Mouse (Mus musculus) midbrain, postnatal 0 days (tissue): ENCODE results near the gene Col23a1. TPM values are rescaled to one million over a fixed set of nuclear protein-coding genes. Genes with fewer than 3 reads are reported as not detected.
"Not testable (repeated sequence)": the region's sequence is repeated elsewhere in the genome, so short reads cannot be mapped to it uniquely, and the experiment has no call there.

ENCODE experiments used
- ATAC-seq: fragments of 200-750 bp; cut with Nextera tagmentation; 2 replicates; pipeline ENCODE4 v1.8.0; 2017; ENCODE audit warnings: moderate number of reproducible peaks, mild to moderate bottlenecking, moderate TSS enrichment, moderate library complexity; ENCODE audit not compliant: low FRiP score
- DNase-seq: peaks from one replicate; pipeline ENCODE4 v3.0.0-alpha.2; 2015; ENCODE audit warnings: low spot score
- H3K27ac ChIP-seq: fragments of 300-500 bp; sonication (generic); 2 replicates; pipeline ENCODE4 v1.5.1; 2014; ENCODE audit warnings: low read depth, mild to moderate bottlenecking, low read length, mixed read lengths
- H3K27me3 ChIP-seq: fragments of 300-500 bp; sonication (generic); 2 replicates; pipeline ENCODE4 v1.6.1; 2014; ENCODE audit warnings: low read length, control low read depth, mixed read lengths; ENCODE audit not compliant: insufficient read depth
- H3K36me3 ChIP-seq: fragments of 300-500 bp; sonication (generic); 2 replicates; pipeline ENCODE4 v1.6.1; 2014; ENCODE audit warnings: low read length, control low read depth, mixed read lengths; ENCODE audit not compliant: insufficient read depth
- H3K4me1 ChIP-seq: fragments of 300-500 bp; sonication (generic); 2 replicates; pipeline ENCODE4 v1.6.1; 2014; ENCODE audit warnings: mild to moderate bottlenecking, control low read depth, antibody characterized with exemption, low read length, mixed read lengths; ENCODE audit not compliant: insufficient read depth
- H3K4me2 ChIP-seq: fragments of 300-500 bp; sonication (generic); 2 replicates; pipeline ENCODE4 v1.6.1; 2014; ENCODE audit warnings: low read depth, mild to moderate bottlenecking, low read length, mixed read lengths; ENCODE audit not compliant: poor library complexity, severe bottlenecking
- H3K4me3 ChIP-seq: fragments of 300-500 bp; sonication (generic); 2 replicates; pipeline ENCODE4 v1.5.1; 2014; ENCODE audit warnings: low read depth, mild to moderate bottlenecking, low read length, moderate library complexity
- H3K9ac ChIP-seq: fragments of 300-500 bp; sonication (generic); replicated peaks from 2 replicates; pipeline ENCODE4 v1.6.1; 2014; ENCODE audit warnings: mild to moderate bottlenecking, low read length, moderate library complexity, mixed read lengths; ENCODE audit not compliant: poor library complexity, severe bottlenecking
- H3K9me3 ChIP-seq: fragments of 300-500 bp; sonication (generic); 2 replicates; pipeline ENCODE4 v1.6.1; 2016; ENCODE audit warnings: low read length, control low read depth
- CTCF ChIP-seq: IDR thresholded peaks from 2 replicates; pipeline ENCODE4 v1.5.1; 2016; ENCODE audit warnings: antibody characterized with exemption, mild to moderate bottlenecking
- WGBS: fragments of 180-500 bp; shearing (Covaris S2); extraction: QIAGEN DNeasy Blood & Tissue Kit; methylation state at CpG from one replicate; pipeline ENCODE4 v1.1.7; 2014; 5-methylcytosine and 5-hydroxymethylcytosine counted together
- polyA plus RNA-seq: library from polyadenylated mRNA; unstranded; fragments of >200 nt; fragmentation: Nextera tagmentation; extraction: Ambion mirVana; gene quantifications from 2 replicates; pipeline ENCODE4 v1.2.1, GENCODE M21; 2015
- total RNA-seq: library from RNA; depleted of rRNA; stranded (reverse); fragments of >200 nt; gene quantifications from 2 replicates; pipeline ENCODE4 v1.2.3, GENCODE M21; 2014

Col23a1 gene
- total and polyA plus RNA-seq, 2 experiments from 2014 or later = 4.5 to 13.5 TPM

GRCm38 (mm10) chr11:51614256-51614655 is 324.5 kb downstream of the Col23a1 start:
- 78% methylated on average over 8 of the region's 8 CpGs for WGBS
- no peak for ATAC-seq
- Histone ChIP-seq H3K4me2 (no peak overlapping the region), H3K9me3 (no peaks in the 10 kb centered on the region), H3K4me3 (no peak overlapping the region), H3K27me3 (no peaks in the 10 kb centered on the region), H3K36me3 (no peaks in the 10 kb centered on the region), H3K9ac (no peak overlapping the region), H3K4me1 (0 out of 2 replicates have a peak, but pooled peaks cover 3% of the 10 kb centered on the region), H3K27ac (no peak overlapping the region)
- no peak for DNase-seq
- no peak; the same call in 1 of the 2 replicates for TF ChIP-seq CTCF

GRCm38 (mm10) chr11:51615129-51615528 is 325.4 kb downstream of the Col23a1 start:
- Histone ChIP-seq H3K4me3 (peak overlapping the region; percentile 32), H3K9ac (peak overlapping the region; percentile 36), H3K27me3 (no peaks in the 10 kb centered on the region), H3K4me1 (0 out of 2 replicates have a peak, but pooled peaks cover 3% of the 10 kb centered on the region), H3K36me3 (no peaks in the 10 kb centered on the region), H3K4me2 (peak overlapping the region; percentile 61), H3K27ac (0 out of 2 replicates have a peak overlapping the region, but pooled peaks have one; percentile 43), H3K9me3 (no peaks in the 10 kb centered on the region)
- 51% methylated on average over 7 of the region's 7 CpGs for WGBS
- no peak for ATAC-seq
- TF ChIP-seq CTCF = no peak
- DNase-seq = no peak

- no peak for ATAC-seq
- 0 out of 2 replicates have a peak overlapping the region, but pooled peaks have one; percentile 43 for H3K27ac ChIP-seq
Observed at GRCm38 (mm10) chr11:51615601-51616000, 325.9 kb downstream of the Col23a1 start.

GRCm38 (mm10) chr11:51616113-51616512 is 326.4 kb downstream of the Col23a1 start:
- not testable (repeated sequence) for H3K4me1 ChIP-seq, H3K36me3 ChIP-seq, ATAC-seq, H3K9ac ChIP-seq, H3K9me3 ChIP-seq, H3K27ac ChIP-seq, DNase-seq, H3K27me3 ChIP-seq
- 92% methylated on average over 7 of the region's 7 CpGs for WGBS
- Histone ChIP-seq H3K4me3 (peak overlapping the region; percentile 32; the same call in 1 of the 2 replicates), H3K4me2 (peak overlapping the region; percentile 61)

More at GRCm38 (mm10) chr11:51615601-51616000, 325.9 kb downstream of the Col23a1 start:
- Histone ChIP-seq H3K36me3 (no peaks in the 10 kb centered on the region), H3K4me2 (peak overlapping the region; percentile 61), H3K27me3 (no peaks in the 10 kb centered on the region), H3K4me1 (0 out of 2 replicates have a peak, but pooled peaks cover 3% of the 10 kb centered on the region), H3K4me3 (peak overlapping the region; percentile 32), H3K9me3 (no peaks in the 10 kb centered on the region), H3K9ac (peak overlapping the region; percentile 36)
- no peak for TF ChIP-seq CTCF
- DNase-seq = peak; percentile 63
- 6% methylated on average over 14 of the region's 14 CpGs for WGBS

GRCm38 (mm10) chr11:51617693-51618092 is 328.0 kb downstream of the Col23a1 start:
- ATAC-seq = no peak
- Histone ChIP-seq H3K36me3 (peaks cover 4% of the 10 kb centered on the region), H3K9me3 (no peaks in the 10 kb centered on the region), H3K4me1 (0 out of 2 replicates have a peak, but pooled peaks cover 3% of the 10 kb centered on the region), H3K4me3 (no peak overlapping the region), H3K27me3 (no peaks in the 10 kb centered on the region), H3K9ac (no peak overlapping the region), H3K4me2 (no peak overlapping the region), H3K27ac (no peak overlapping the region)
- 4% methylated on average over 4 of the region's 4 CpGs for WGBS
- DNase-seq = peak; percentile 74
- TF ChIP-seq CTCF = peak; percentile 77

- DNase-seq = no peak
- Histone ChIP-seq H3K9ac (0 out of 2 replicates have a peak overlapping the region, but pooled peaks have one; percentile 3), H3K9me3 (no peaks in the 10 kb centered on the region), H3K4me2 (peak overlapping the region; percentile 65), H3K4me1 (0 out of 2 replicates have a peak, but pooled peaks cover 3% of the 10 kb centered on the region), H3K27me3 (no peaks in the 10 kb centered on the region), H3K27ac (no peak overlapping the region), H3K4me3 (peak overlapping the region; percentile 89), H3K36me3 (peaks cover 15% of the 10 kb centered on the region)
- 47% methylated on average over 8 of the region's 8 CpGs for WGBS
- no peak; the same call in 1 of the 2 replicates for TF ChIP-seq CTCF
- peak; percentile 17; the same call in 1 of the 2 replicates for ATAC-seq
Observed at GRCm38 (mm10) chr11:51618894-51619408, 329.2 kb downstream of the Col23a1 start.
